Mouse (Mus musculus): Measurements from ENCODE around the gene Apol6. TPM values are rescaled to one million over a fixed set of nuclear protein-coding genes. Genes with fewer than 3 reads are reported as not detected.

Gene Apol6
- 0.04 and 0.05 TPM in 2 replicates for polyA plus RNA-seq (2012; rRNA removed)

- TF ChIP-seq POLR2A (IDR thresholded peaks at IDR 0.05; ENCODE audit: borderline replicate concordance, extremely low read depth, insufficient read depth, insufficient read length, poor library complexity, severe bottlenecking) = no peak
- no peak for TF ChIP-seq CTCF (IDR thresholded peaks at IDR 0.05; ENCODE audit: borderline replicate concordance, extremely low read depth, insufficient read depth, insufficient read length)
- no peak for DNase-seq (ENCODE audit: low read depth)
Measured at GRCm38 (mm10) chr15:77044597-77045320, at the start of gene Apol6. Gene Apol6, plus strand, starts transcription at chr15:77044729.

GRCm38 (mm10) chr15:76998048-76998447, 46.5 kb upstream of the Apol6 start:
- DNase-seq (ENCODE audit: low read depth) = no peak
- TF ChIP-seq POLR2A (IDR thresholded peaks at IDR 0.05; ENCODE audit: borderline replicate concordance, extremely low read depth, insufficient read depth, insufficient read length, poor library complexity, severe bottlenecking) = no peak
- TF ChIP-seq CTCF (IDR thresholded peaks at IDR 0.05; ENCODE audit: borderline replicate concordance, extremely low read depth, insufficient read depth, insufficient read length) = no peak

GRCm38 (mm10) chr15:76998878-76999588, 45.5 kb upstream of the Apol6 start:
- TF ChIP-seq CTCF (IDR thresholded peaks at IDR 0.05; ENCODE audit: borderline replicate concordance, extremely low read depth, insufficient read depth, insufficient read length) (0 out of 2 replicates have a peak, but pooled peaks have one; percentile 7), POLR2A (IDR thresholded peaks at IDR 0.05; ENCODE audit: borderline replicate concordance, extremely low read depth, insufficient read depth, insufficient read length, poor library complexity, severe bottlenecking) (no peak)
- DNase-seq (ENCODE audit: low read depth) = peak; percentile 67

- no peak for DNase-seq (ENCODE audit: low read depth)
Measured at GRCm38 (mm10) chr15:77003173-77003867, 41.2 kb upstream of the Apol6 start.

GRCm38 (mm10) chr15:77003868-77004215, 40.7 kb upstream of the Apol6 start:
- TF ChIP-seq CTCF (IDR thresholded peaks at IDR 0.05; ENCODE audit: borderline replicate concordance, extremely low read depth, insufficient read depth, insufficient read length) (peak; percentile 90), POLR2A (IDR thresholded peaks at IDR 0.05; ENCODE audit: borderline replicate concordance, extremely low read depth, insufficient read depth, insufficient read length, poor library complexity, severe bottlenecking) (no peak)
- peak; percentile 75 for DNase-seq (ENCODE audit: low read depth)

More at GRCm38 (mm10) chr15:77003173-77003867, 41.2 kb upstream of the Apol6 start:
- TF ChIP-seq CTCF (IDR thresholded peaks at IDR 0.05; ENCODE audit: borderline replicate concordance, extremely low read depth, insufficient read depth, insufficient read length) (no peak), POLR2A (IDR thresholded peaks at IDR 0.05; ENCODE audit: borderline replicate concordance, extremely low read depth, insufficient read depth, insufficient read length, poor library complexity, severe bottlenecking) (no peak)

- no peak for TF ChIP-seq POLR2A (IDR thresholded peaks at IDR 0.05; ENCODE audit: borderline replicate concordance, extremely low read depth, insufficient read depth, insufficient read length, poor library complexity, severe bottlenecking)
- no peak for TF ChIP-seq CTCF (IDR thresholded peaks at IDR 0.05; ENCODE audit: borderline replicate concordance, extremely low read depth, insufficient read depth, insufficient read length)
- no peak for DNase-seq (ENCODE audit: low read depth)
Measured at GRCm38 (mm10) chr15:77008851-77009250, 35.7 kb upstream of the Apol6 start.

GRCm38 (mm10) chr15:77013753-77014241, 30.7 kb upstream of the Apol6 start:
- TF ChIP-seq CTCF (IDR thresholded peaks at IDR 0.05; ENCODE audit: borderline replicate concordance, extremely low read depth, insufficient read depth, insufficient read length) (no peak), POLR2A (IDR thresholded peaks at IDR 0.05; ENCODE audit: borderline replicate concordance, extremely low read depth, insufficient read depth, insufficient read length, poor library complexity, severe bottlenecking) (no peak)
- DNase-seq (ENCODE audit: low read depth) = peak; percentile 87

- DNase-seq (ENCODE audit: low read depth) = peak; percentile 6
- TF ChIP-seq CTCF (IDR thresholded peaks at IDR 0.05; ENCODE audit: borderline replicate concordance, extremely low read depth, insufficient read depth, insufficient read length) (no peak), POLR2A (IDR thresholded peaks at IDR 0.05; ENCODE audit: borderline replicate concordance, extremely low read depth, insufficient read depth, insufficient read length, poor library complexity, severe bottlenecking) (no peak)
Measured at GRCm38 (mm10) chr15:77014431-77014830, 30.1 kb upstream of the Apol6 start.

- no peak for TF ChIP-seq POLR2A (IDR thresholded peaks at IDR 0.05; ENCODE audit: borderline replicate concordance, extremely low read depth, insufficient read depth, insufficient read length, poor library complexity, severe bottlenecking)
- no peak for TF ChIP-seq CTCF (IDR thresholded peaks at IDR 0.05; ENCODE audit: borderline replicate concordance, extremely low read depth, insufficient read depth, insufficient read length)
- no peak for DNase-seq (ENCODE audit: low read depth)
Measured at GRCm38 (mm10) chr15:77014985-77015384, 29.5 kb upstream of the Apol6 start.

GRCm38 (mm10) chr15:77016509-77016908, 28.0 kb upstream of the Apol6 start:
- no peak for TF ChIP-seq CTCF (IDR thresholded peaks at IDR 0.05; ENCODE audit: borderline replicate concordance, extremely low read depth, insufficient read depth, insufficient read length)
- TF ChIP-seq POLR2A (IDR thresholded peaks at IDR 0.05; ENCODE audit: borderline replicate concordance, extremely low read depth, insufficient read depth, insufficient read length, poor library complexity, severe bottlenecking) = no peak
- no peak for DNase-seq (ENCODE audit: low read depth)

GRCm38 (mm10) chr15:77017897-77018296, 26.6 kb upstream of the Apol6 start:
- DNase-seq (ENCODE audit: low read depth) = no peak
- TF ChIP-seq CTCF (IDR thresholded peaks at IDR 0.05; ENCODE audit: borderline replicate concordance, extremely low read depth, insufficient read depth, insufficient read length) (no peak), POLR2A (IDR thresholded peaks at IDR 0.05; ENCODE audit: borderline replicate concordance, extremely low read depth, insufficient read depth, insufficient read length, poor library complexity, severe bottlenecking) (no peak)
